Mouse (Mus musculus) left cerebral cortex, adult 9 months (tissue): ENCODE measurements at regions not wholly inside any gene's neighbourhood (a gene's known extent, or its start where the extent isn't known, plus 50 kb on each side); places are given as distances from the start of the nearest gene placed in this dataset.

ENCODE experiments used
- DNase-seq, 2 experiments: peaks; one replicate each; pipeline ENCODE4 v3.0.0; 2022; ENCODE audit warnings: low spot score in 2 of 2

DNA sequence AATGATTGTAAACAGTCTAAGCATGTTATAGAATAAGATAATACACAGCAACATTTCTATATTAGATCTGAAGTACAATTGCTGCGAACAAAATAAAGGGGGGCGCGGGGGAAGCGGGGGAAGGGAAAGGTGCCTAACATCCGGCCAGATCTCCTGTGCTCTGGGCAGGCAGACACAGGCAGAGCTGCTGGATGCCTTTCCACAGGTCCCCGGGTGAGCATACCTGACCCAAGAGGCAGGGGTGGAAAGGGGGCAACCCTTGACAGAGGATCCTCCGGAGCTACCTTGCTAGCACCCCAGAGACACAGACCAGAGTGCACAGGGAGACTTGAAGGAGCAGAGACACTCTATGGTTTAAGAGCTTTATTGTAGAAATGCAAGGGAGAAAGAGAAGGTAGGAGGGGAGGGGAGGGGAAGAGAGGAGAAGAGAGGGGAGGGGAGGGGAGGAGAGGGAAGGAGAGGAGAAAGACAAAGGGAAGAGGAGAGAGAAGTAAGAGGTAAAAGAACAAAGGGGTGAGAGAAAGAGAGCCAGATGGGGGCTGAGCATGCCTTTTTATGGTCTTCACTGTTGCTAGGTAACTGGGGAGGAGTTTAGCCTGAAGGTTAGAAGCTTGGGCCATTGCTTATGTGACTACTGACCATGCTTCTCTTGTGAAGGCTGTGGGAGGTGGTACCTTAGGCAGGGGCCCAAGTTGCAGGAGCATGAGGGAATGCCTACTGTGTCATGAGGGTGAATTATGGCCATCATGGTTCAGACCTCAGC lies 308.2 kb upstream of the Negr1 start:
- no peak for DNase-seq

GRCm38 (mm10) chr3:156256719-156257118 lies 304.9 kb upstream of the Negr1 start:
- DNase-seq: no peak

- no peak for DNase-seq
Measured at GRCm38 (mm10) chr3:156264654-156265053, 296.9 kb upstream of the Negr1 start.

DNA sequence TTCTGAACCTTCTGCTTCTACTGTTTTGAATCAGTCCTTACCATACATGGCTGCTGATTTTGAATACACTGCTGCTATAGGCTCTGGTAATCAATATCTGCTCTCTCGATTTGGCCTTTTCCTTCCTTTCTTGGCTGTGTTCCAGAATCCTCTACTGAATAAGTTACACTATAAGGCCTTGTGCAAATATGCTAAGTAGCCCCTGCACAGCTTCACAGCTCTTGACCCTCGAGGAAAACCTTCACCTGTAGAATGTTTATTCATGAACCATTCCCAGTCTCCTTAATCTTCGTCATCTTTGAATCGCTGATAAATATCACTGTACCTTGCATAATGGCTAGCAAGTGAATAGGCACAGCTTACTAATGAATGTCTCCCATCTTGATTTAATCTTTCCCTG lies 293.9 kb upstream of the Negr1 start:
- DNase-seq: no peak

- DNase-seq: peak; percentile 16 to 23
Measured at GRCm38 (mm10) chr3:156299984-156300770, 261.4 kb upstream of the Negr1 start.

GRCm38 (mm10) chr3:156301302-156301701 lies 260.3 kb upstream of the Negr1 start:
- DNase-seq: no peak

DNA sequence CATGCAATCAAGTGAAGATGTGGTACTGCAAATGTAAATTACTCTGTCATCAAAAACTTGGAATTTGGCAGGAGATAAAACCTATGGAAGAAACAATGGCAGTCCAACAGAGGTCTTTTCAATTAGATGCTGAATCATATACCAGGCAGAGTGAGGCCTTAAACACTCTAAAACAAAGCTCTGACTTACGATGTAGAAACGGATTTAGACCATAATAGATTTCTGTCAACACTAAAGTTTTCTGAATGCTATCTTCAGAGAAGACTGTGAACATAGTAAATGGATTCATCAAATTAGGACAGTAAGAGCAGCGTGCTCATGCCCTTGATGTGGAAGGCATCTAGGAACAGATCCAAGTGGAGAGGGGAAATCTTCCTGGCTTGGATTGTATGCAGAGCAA lies 259.8 kb upstream of the Negr1 start:
- DNase-seq: no peak

DNA sequence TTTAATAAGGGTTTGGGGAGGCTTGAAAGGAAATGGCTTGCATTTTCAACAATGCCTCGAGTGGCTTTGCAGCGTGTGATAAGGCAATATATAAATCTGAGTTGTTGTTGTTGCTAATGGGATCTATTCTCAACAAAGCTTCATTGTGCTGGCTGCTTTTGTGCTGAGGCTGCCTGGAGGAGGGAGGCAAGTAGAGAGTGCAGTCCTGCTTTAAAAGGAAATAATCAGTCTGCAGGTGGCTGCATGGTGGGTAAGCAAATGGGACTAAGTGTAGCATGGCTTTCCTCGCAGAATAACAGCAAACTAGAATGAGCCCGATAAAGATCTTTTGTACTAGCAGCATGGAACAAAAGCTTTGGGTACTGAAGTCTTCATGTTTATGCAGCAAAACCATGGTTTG lies 257.4 kb upstream of the Negr1 start:
- no peak for DNase-seq

- DNase-seq: no peak
Measured at GRCm38 (mm10) chr3:156305064-156305463, 256.5 kb upstream of the Negr1 start.

DNA sequence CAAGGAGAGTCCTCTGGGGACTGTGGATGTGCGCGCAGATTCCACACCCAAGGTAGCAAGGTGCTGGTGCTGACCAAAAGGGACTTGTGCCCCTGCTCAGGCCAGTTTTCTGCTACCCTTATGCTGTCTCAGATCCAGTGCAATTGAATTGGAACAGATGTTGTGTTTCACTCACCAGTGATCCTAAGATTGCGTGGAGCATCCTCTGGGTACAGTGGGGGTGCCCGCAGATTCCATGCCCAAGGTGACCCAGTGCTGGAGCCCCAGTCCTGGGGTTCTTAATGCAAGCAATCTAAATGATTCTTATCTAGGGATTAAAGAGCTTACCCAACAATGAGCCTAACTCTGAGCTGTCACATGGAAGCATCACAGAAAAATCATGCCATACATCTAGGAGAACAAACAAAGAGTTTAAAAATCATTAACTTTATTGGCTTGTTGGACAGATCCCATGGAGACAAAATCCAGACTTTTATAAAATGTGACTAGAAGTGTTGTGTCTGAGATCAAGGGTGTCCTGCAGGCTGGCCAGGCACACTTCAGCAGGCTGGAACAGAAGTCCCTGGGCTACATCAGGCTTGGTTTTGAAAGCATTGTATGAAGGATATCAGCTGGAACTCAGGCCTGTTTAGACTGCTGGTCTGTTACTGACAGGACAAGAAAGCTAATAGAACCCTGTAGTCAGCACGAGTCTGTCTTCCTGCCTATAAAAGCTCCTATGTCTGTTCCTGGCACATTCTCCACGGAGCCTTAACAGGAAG lies 226.4 kb upstream of the Negr1 start:
- no peak for DNase-seq

GRCm38 (mm10) chr3:156341484-156341883 lies 220.1 kb upstream of the Negr1 start:
- DNase-seq: no peak

- DNase-seq: no peak
Measured at GRCm38 (mm10) chr3:156351727-156352126, 209.9 kb upstream of the Negr1 start.

GRCm38 (mm10) chr3:156353430-156353829 lies 208.2 kb upstream of the Negr1 start:
- DNase-seq: no peak

DNA sequence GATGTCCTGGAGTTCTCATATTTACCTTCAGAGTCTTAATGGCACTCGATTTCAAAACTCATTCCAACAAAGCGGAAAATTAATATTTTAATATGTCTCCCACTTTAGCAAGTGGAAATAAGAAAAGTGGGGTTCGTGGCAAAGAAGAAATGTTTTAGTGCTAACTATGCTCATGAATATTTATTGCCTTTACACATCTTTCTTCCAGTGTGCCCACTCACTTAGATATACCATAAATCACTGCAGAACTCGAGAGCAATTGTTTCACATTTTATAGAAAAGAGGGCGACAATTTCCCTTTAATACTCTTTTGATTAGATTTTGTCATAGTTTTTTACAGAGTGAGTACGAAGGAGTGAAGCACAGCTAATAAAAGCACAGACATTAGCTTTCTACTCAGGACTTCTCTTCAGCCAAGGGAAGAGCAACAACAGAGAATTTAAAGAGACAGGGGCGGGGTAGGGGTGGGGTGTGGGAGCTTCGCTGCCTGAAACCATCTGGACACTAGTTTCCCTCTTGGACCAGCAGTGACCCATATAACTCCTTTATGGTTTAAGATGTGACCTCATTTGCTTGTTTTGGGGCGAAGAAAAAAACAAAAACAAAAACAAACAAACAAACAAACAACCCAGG lies 207.6 kb upstream of the Negr1 start:
- no peak for DNase-seq

DNA sequence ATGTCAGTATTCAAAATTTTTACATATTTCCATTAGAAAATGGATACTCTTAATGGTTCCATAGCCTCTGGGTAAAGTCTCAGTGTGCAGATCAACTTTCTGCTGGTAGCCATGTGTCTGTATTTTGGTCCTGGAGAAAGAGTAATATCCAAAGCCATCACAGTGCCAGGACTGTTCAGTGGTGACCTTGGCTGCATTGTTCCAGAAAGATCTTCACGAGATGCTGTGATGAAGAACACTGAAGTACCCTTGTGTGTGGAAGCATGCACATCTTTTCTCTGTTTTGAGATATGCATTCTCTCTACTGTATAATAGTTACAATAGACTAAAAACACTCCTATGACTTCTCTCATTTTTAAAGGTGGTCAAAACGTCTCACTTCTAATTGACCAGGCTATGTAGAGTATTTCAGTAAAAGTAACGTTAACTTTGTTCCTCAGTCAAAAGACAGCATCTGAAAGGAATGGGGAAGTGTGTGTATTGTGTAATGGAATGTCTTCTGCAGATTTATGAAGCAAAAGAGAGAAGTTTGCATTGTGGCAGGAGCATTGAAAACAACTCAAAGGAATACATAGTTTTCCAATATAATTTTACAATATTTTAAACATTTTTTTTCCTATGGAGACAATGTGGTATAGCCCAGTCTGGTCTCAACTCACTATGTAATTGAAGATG lies 192.8 kb upstream of the Negr1 start:
- no peak for DNase-seq

GRCm38 (mm10) chr3:156376717-156377116 lies 184.9 kb upstream of the Negr1 start:
- no peak for DNase-seq

- DNase-seq: no peak
Measured at GRCm38 (mm10) chr3:156382919-156383318, 178.7 kb upstream of the Negr1 start.

- DNase-seq: no peak
Measured at GRCm38 (mm10) chr3:156406136-156406535, 155.5 kb upstream of the Negr1 start.

DNA sequence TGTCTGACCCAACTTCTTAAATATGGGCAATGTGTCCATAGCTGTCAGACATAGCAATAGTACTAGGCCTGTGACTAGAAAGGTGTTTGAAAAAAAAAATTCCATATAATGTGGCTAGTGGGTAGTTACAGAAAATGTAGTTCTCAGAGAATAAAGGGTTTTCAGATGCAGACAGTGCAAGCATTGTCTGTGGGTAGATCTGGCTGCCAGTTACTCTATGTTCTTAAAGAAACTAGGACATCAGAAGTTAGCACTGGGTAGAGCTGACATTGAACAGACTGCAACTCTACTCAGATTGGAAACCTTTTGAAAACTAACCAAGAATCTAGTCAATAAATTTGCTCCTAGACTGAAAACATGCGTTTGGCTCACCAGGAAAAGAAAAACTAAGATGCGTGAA lies 154.5 kb upstream of the Negr1 start:
- no peak for DNase-seq

DNA sequence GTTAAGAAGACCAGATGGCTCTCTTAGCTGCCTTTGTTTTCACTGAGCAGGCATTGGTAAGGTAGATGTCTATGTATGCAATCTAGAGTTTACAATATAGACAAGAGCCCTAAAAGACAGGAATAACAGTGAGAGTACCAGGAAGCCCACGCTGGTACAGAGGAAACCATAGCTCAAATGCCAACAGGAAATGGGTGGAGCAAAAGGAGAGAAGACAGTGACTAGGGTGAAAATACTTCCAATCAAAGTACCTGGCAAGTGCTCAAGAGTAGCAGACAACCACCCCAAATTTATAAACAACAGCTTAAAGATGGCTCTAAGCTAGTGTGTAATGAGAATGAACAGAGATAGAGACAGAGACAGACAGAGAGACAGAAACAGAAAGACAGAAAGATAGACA lies 151.5 kb upstream of the Negr1 start:
- DNase-seq: no peak

- DNase-seq: no peak
Measured at GRCm38 (mm10) chr3:156412757-156413156, 148.8 kb upstream of the Negr1 start.
